Mouse (Mus musculus) kidney, postnatal 0 days (tissue): ENCODE results near the gene Aacs. TPM values are rescaled to one million over a fixed set of nuclear protein-coding genes. Genes with fewer than 3 reads are reported as not detected.
"Not testable (repeated sequence)": the region's sequence is repeated elsewhere in the genome, so short reads cannot be mapped to it uniquely, and the experiment has no call there.

ENCODE experiments used
- ATAC-seq: fragments of 200-750 bp; cut with Nextera tagmentation; replicated peaks from 2 replicates; pipeline ENCODE4 v1.8.0; 2017; ENCODE audit warnings: low read depth, moderate number of reproducible peaks, moderate TSS enrichment, moderate library complexity; ENCODE audit not compliant: low FRiP score
- DNase-seq: peaks from one replicate; pipeline ENCODE4 v3.0.0-alpha.2; 2016; ENCODE audit warnings: low spot score
- H3K27ac ChIP-seq: fragments of 300-500 bp; sonication (generic); 2 replicates; pipeline ENCODE4 v1.5.1; 2014; ENCODE audit warnings: mild to moderate bottlenecking
- H3K27me3 ChIP-seq: fragments of 300-500 bp; sonication (generic); 2 replicates; pipeline ENCODE4 v1.6.1; 2014; ENCODE audit warnings: low read length, mixed read lengths; ENCODE audit not compliant: insufficient read depth
- H3K36me3 ChIP-seq: fragments of 300-500 bp; sonication (generic); 2 replicates; pipeline ENCODE4 v1.6.1; 2014; ENCODE audit warnings: low read length, mixed read lengths; ENCODE audit not compliant: insufficient read depth
- H3K4me1 ChIP-seq: fragments of 300-500 bp; sonication (generic); replicated peaks from 2 replicates; pipeline ENCODE4 v1.6.1; 2014; ENCODE audit warnings: antibody characterized with exemption, low read length, mixed read lengths; ENCODE audit not compliant: insufficient read depth
- H3K4me2 ChIP-seq: fragments of 300-500 bp; sonication (generic); 2 replicates; pipeline ENCODE4 v1.6.1; 2014; ENCODE audit warnings: mild to moderate bottlenecking, low read length, moderate library complexity, mixed read lengths
- H3K4me3 ChIP-seq: fragments of 300-500 bp; sonication (generic); replicated peaks from 2 replicates; pipeline ENCODE4 v1.5.1; 2014; ENCODE audit warnings: low read depth, low read length
- H3K9ac ChIP-seq: fragments of 300-500 bp; sonication (generic); 2 replicates; pipeline ENCODE4 v1.6.1; 2014; ENCODE audit warnings: low read depth, low read length
- H3K9me3 ChIP-seq: fragments of 300-500 bp; sonication (generic); replicated peaks from 2 replicates; pipeline ENCODE4 v1.6.1; 2016; ENCODE audit warnings: low read length, inconsistent platforms, mixed read lengths
- CTCF ChIP-seq: IDR thresholded peaks from 2 replicates; pipeline ENCODE4 v1.5.1; 2016; ENCODE audit warnings: antibody characterized with exemption, low read depth, mild to moderate bottlenecking, moderate library complexity
- WGBS: fragments of 180-500 bp; shearing (Covaris S2); extraction: QIAGEN DNeasy Blood & Tissue Kit; methylation state at CpG from one replicate; pipeline ENCODE4 v1.1.7; 2014; 5-methylcytosine and 5-hydroxymethylcytosine counted together
- polyA plus RNA-seq: library from polyadenylated mRNA; unstranded; fragments of >200 nt; fragmentation: Nextera tagmentation; extraction: Ambion mirVana; gene quantifications from 2 replicates; pipeline ENCODE4 v1.2.1, GENCODE M21; 2015

Aacs gene
- polyA plus RNA-seq, 1 experiment from 2014 or later, result 22.0 TPM

DNA sequence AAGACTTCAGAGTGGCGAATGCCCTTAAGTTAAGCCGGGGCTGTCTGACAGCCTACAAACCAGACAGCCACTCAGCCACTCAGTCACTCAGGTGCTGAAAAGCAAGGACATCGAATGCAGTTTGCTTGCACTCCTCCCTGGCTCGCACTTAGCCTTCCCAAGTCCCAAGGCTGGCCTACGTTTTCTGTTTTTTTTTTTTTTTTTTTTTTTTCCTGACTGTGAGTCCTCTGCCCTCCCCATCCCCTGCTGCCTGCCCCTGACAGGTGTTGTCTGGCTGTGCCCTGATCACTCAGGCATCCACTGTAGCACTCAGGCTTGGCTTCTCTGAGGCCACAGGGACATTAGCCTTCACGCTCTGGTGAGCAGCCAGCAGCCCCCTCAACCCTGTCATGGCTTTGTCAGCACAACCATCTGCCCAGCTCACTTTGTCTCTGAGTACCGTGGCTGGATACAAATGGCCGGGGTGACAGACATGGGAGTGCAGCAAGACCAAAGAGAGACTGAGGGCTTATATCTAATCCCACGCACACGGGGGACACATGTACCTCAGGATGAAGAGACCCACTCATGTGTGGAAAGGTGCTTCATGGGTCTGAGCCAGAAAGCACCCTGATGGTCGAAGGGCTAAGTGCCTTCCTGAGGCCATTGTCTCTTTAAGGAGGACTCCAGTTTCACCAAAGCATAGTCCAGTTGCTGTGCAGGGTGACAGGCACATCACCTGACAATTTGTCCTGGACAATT, 11.9 kb downstream of the Aacs start:
- TF ChIP-seq CTCF, result no peak
- H3K9ac ChIP-seq, result no peak overlapping the region
- peak; percentile 74 for DNase-seq

DNA sequence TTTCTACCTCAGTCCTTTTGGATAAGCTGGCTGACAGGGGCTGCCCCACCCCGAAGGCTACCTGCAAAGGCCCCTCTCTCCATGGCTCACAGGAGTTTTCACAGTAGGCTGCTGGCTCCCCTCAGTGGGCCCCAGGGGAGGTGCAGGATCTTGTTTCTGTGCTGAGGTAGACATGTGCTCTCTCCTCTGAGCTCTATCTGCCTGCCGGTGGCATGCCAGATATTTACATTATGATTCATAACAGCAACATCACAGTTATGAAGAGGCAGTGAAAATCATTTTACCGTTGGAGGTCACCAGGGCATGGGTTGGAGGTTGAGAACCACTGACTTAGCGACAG, 12.5 kb downstream of the Aacs start:
- DNase-seq (peak; percentile 66), ATAC-seq (peak; percentile 80)
- peak; percentile 68 for TF ChIP-seq CTCF
- Histone ChIP-seq H3K27ac (peak overlapping the region; percentile 77), H3K9me3 (no peaks in the 10 kb centered on the region), H3K4me3 (no peak overlapping the region), H3K4me1 (peaks cover 6% of the 10 kb centered on the region; the same call in 1 of the 2 replicates), H3K27me3 (no peaks in the 10 kb centered on the region), H3K9ac (no peak overlapping the region), H3K4me2 (no peak overlapping the region), H3K36me3 (peaks cover 12% of the 10 kb centered on the region; the same call in 1 of the 2 replicates)
- WGBS, result 38% methylated on average over 4 of the region's 4 CpGs

More for the DNA sequence above, 11.9 kb downstream of the Aacs start:
- 38% methylated on average over 11 of the region's 11 CpGs for WGBS
- Histone ChIP-seq H3K4me3 (no peak overlapping the region), H3K9me3 (no peaks in the 10 kb centered on the region), H3K4me1 (peaks cover 6% of the 10 kb centered on the region; the same call in 1 of the 2 replicates), H3K4me2 (no peak overlapping the region), H3K27me3 (no peaks in the 10 kb centered on the region), H3K36me3 (peaks cover 12% of the 10 kb centered on the region; the same call in 1 of the 2 replicates), H3K27ac (peak overlapping the region; percentile 77)
- peak; percentile 92 for ATAC-seq

DNA sequence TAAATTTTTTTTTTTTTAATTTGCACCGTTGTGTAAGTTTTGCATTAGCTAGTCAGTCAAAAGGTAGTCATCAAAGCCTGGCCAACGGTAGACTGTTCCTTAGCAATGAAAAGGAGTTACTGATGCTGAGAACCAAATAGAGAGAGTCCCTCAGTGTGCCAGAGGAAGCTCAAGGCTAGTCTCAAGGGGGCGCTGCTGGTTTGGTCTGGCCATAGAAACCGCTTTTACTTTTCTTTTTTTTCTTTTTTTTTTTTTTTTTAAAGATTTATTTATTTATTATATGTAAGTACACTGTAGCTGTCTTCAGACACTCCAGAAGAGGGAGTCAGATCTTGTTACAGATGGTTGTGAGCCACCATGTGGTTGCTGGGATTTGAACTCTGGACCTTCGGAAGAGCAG, 13.3 kb downstream of the Aacs start:
- peaks cover 11% of the 10 kb centered on the region; the same call in 1 of the 2 replicates for H3K36me3 ChIP-seq
- DNase-seq, H3K4me2 ChIP-seq, ATAC-seq, H3K9ac ChIP-seq, H3K27ac ChIP-seq, H3K27me3 ChIP-seq, H3K9me3 ChIP-seq, H3K4me3 ChIP-seq, H3K4me1 ChIP-seq: not testable (repeated sequence)
- 90% methylated on average over 5 of the region's 5 CpGs for WGBS

DNA sequence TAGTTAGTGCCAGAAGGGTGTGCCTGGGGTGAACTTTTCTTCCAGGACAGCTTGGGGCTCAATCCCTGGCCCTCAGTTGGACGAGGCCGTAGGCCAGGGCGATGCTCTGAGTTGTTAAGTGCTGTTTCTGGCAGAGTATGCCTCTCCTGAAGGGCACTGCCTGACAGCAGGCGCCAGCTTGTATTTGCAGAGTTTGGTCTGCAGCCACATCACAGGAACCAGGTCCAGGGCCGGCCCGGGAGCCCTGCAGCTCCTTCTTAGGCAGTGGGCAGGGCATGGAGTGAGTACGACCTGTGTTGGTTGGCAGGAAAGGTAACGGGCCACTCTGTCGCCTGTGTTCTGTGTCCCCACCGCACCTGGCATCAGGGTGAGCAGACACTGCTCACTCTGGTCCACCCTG, 15.5 kb downstream of the Aacs start:
- Histone ChIP-seq H3K27ac (no peak overlapping the region), H3K36me3 (peaks cover 11% of the 10 kb centered on the region; the same call in 1 of the 2 replicates), H3K9ac (no peak overlapping the region), H3K9me3 (no peaks in the 10 kb centered on the region), H3K4me2 (no peak overlapping the region), H3K4me1 (peaks cover 6% of the 10 kb centered on the region; the same call in 1 of the 2 replicates), H3K27me3 (no peaks in the 10 kb centered on the region), H3K4me3 (no peak overlapping the region)
- no peak for TF ChIP-seq CTCF
- 96% methylated on average over 10 of the region's 10 CpGs for WGBS
- ATAC-seq, result no peak
- DNase-seq, result no peak

DNA sequence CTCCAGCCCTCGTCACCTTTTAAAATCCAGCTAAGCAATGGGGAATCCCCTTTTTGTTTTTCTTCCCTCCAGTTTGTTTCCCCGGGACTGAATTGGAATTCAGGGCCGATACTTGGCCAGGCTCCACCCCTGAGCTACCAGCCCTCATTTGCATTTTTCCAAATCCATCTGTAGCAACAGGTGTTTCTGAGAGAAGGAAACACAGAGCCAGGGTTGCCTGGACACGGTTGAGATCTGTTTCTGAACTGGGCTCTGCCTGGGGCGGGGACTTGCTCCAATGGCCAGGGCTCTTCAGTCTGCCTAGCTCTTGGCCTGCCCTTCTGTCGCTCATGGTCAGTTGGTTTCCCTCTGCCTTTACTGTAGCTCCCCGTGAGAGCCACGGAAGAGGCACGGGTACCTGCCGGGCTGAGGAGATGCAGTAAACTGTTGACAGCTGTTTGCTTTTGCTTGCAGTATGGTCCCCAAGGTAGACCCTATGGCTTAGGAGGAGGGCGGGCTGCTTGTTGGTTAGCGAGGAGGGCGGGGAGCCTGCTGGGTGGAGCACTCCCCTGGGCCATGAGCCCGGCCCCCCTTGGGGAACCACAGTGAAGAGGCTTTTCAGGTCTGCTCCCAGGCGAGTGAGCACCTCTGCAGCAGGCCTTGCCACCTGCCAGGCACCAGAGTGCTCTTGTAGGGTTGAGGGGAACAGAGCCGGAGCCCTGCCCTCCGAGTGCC, 16.9 kb downstream of the Aacs start:
- Histone ChIP-seq H3K27me3 (no peaks in the 10 kb centered on the region), H3K9me3 (no peaks in the 10 kb centered on the region), H3K4me2 (no peak overlapping the region), H3K9ac (no peak overlapping the region), H3K4me1 (no peaks in the 10 kb centered on the region), H3K27ac (no peak overlapping the region), H3K4me3 (no peak overlapping the region), H3K36me3 (peaks cover 7% of the 10 kb centered on the region; the same call in 1 of the 2 replicates)
- no peak for TF ChIP-seq CTCF
- 71% methylated on average over 17 of the region's 17 CpGs for WGBS
- ATAC-seq (no peak), DNase-seq (no peak)

DNA sequence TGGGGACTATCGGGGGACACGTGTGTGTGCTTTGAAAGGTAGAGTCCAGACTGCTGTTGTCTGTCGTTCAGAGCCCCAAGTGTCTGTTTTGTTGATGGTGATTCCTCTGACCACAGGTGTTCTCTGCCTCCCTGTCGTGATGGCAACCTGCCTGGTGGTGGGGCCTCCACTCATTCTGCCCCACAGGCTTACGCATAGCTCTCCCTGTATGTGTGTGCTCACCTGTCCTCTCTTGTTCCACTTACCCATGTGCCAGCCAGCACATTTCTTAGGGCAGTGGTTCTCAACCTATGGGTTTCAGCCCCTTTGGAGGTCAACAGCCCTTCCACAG, 17.4 kb downstream of the Aacs start:
- no peak for DNase-seq
- Histone ChIP-seq H3K27me3 (no peaks in the 10 kb centered on the region), H3K36me3 (peaks cover 7% of the 10 kb centered on the region; the same call in 1 of the 2 replicates), H3K27ac (no peak overlapping the region), H3K4me2 (no peak overlapping the region), H3K9me3 (no peaks in the 10 kb centered on the region), H3K4me1 (no peaks in the 10 kb centered on the region), H3K4me3 (no peak overlapping the region), H3K9ac (no peak overlapping the region)
- 77% methylated on average over 5 of the region's 5 CpGs for WGBS
- TF ChIP-seq CTCF, result no peak
- no peak for ATAC-seq
